Mouse (Mus musculus) heart, postnatal 0 days (tissue): ENCODE data around the gene Sypl.

Experiments used
- CTCF ChIP-seq: IDR thresholded peaks from 2 replicates; pipeline ENCODE4 v1.5.1; 2016; ENCODE audit warnings: antibody characterized with exemption, control low read depth, low read depth
- EP300 ChIP-seq: IDR thresholded peaks from 2 replicates; pipeline ENCODE4 v1.6.1; 2016; ENCODE audit warnings: antibody characterized with exemption, low read depth

- TF ChIP-seq CTCF (no peak), EP300 (no peak)
Measured at GRCm38 (mm10) chr12:33024524-33024923, 70.8 kb downstream of the Sypl start.
